Mouse (Mus musculus) fat pad, adult 2 months (tissue): Measurements from ENCODE around the gene Tdrd1.

Experiments used
- DNase-seq: peaks from one replicate; pipeline ENCODE4 v3.0.0-alpha.2; 2011; ENCODE audit warnings: low read depth, low spot score; ENCODE audit errors: extremely low read depth

Tdrd1 gene

DNA sequence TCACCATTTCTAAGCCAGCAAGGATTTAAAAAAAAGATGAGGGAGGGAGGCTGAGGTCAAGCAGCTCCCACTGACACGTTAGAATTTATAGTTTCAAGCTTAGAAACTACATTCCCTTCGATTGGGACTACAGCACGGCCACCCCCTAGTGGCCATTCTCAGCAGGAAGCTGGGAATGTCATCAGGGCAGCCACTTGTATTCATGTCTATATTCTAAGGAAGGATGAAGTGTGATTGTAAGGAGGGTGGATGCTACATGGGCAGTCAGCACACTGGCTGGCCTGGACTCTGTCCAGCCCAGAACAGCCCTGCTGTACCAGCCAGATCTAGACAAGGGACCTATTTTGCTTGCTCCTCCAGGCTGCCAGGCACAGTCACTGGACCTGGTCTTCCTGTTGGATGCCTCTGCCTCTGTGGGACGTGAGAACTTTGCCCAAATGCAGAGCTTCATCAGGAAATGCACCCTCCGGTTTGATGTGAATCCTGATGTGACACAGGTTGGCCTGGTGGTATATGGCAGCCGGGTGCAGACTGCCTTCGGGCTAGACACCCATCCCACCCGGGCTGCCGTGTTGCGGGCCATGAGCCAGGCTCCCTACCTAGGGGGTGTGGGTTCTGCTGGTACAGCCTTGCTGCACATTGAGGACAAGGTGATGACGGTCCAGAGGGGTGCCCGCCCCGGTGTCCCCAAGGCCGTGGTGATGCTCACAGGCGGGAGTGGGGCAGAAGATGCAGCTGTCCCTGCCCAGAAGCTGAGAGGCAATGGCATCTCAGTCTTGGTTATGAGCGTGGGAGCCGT lies 82.7 kb downstream of the Tdrd1 start:
- DNase-seq: no peak

DNA sequence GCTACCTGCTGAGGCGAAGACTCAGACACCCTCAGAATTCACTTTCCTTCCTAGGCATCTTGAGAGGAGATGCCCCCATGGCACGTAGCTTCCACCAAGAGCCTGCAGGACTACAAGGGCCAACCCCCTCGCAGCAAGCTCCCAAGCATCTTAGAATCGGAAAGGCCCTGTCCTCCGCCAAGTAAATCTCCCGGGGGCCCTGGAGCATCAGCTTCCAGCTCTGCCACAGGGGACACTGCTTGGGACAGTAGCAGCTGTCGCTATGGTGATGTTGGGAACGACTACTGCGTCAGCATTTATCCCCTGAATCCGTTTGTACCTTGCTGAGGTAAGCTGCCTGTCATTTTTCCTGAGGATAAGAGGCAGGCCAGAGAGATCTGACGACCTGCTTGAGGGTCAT lies 84.6 kb downstream of the Tdrd1 start:
- DNase-seq: no peak

- no peak for DNase-seq
These were observed 87.8 kb downstream of the Tdrd1 start for GRCm38 (mm10) chr19:56913761-56914160.

- no peak for DNase-seq
These were observed 88.6 kb downstream of the Tdrd1 start for GRCm38 (mm10) chr19:56914658-56915057.

DNA sequence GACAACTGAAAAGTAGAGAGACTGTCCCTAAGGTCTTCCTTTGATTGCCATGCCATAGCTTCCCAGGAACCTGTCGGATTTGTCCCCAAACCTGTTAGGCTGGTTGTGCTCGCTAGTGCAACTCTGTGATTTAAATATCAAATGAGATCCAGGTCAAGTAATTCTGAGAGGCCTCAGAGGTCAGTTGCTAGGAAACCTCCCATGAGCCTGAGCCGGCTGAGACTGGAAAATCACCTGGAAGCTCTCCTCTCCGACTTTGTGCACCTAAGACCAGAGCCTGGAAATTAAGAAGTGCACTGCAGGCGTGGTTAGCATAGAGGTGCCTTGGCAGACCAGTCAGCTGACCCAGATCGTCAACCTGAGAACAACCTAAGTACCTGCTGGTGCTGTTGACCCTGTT lies 89.1 kb downstream of the Tdrd1 start:
- peak; percentile 54 for DNase-seq
